Mouse (Mus musculus): ENCODE data around the gene Pigc. TPM values are rescaled to one million over a fixed set of nuclear protein-coding genes. Genes with fewer than 3 reads are reported as not detected.
A peak's percentile ranks its signal among the peaks of the same experiment; 100 is the strongest.

Pigc gene
- 25.8 and 29.8 TPM in 2 replicates for polyA plus RNA-seq (2014; fragmentation: Nextera tagmentation; extraction: Ambion mirVana)

DNA sequence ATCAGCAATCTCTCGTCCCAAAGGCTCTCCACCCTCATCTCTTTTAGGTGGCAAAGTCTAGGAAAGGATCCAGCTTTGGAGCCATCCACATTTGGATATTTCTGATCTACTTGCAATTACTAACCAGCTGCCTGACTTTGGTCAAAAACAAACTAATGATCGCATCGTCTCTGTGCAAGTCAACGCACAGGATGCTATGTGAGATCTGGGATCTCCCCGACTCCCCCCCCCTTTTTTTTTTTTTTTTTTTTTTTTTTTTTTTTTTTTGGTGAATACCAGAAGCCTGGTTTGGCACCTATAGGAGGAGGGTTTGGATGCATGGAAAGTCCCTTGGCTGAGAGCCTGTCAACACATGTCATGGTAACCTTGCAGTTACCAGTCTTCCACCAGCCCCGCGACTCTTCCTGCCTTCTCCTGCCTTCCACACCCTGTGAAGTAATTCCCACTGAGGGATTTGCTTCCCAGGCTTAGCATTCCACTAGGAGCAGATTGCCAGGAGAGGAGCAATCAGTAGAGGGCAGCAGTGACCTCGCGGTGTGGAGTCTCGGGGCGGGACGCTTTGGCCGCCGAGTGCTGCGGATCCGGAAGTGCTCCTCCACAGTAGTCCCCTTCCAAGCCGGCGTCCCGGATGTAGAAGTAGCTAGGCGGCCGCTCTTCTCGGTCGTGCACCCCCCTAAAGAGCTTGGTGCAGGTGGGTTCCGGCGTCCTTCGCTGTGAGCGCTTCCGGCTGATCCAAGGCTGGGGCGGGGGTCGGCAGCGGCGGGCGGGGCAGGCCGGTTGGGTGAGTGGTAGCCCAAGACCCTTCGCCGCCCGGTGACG is at the start of gene Pigc:
Gene Pigc (plus strand): TSS at position 598 of the 819 bp plus-strand sequence.
- H3K27me3 ChIP-seq (ENCODE audit: control insufficient read depth, insufficient read depth, low read length), result no peaks in the 10 kb centered on the region
- peak within 1 kb of the TSS; percentile 68 for H3K4me3 ChIP-seq (ENCODE audit: low read depth, low read length)
- H3K9ac ChIP-seq (ENCODE audit: low read depth, low read length), result peak within 1 kb of the TSS; percentile 92
- peak within 1 kb of the TSS; percentile 82 for H3K27ac ChIP-seq (ENCODE audit: low read depth, low read length)
- 3% methylated on average over 37 of the region's 38 CpGs for WGBS (ENCODE audit: insufficient replicate concordance)
- no peaks in the 10 kb centered on the region for H3K36me3 ChIP-seq (ENCODE audit: control insufficient read depth, insufficient read depth, low read length)
- no peaks in the 10 kb centered on the region for H3K9me3 ChIP-seq (replicated peaks; ENCODE audit: control insufficient read depth, low read length)
- peak within 1 kb of the TSS; percentile 67 for H3K4me2 ChIP-seq
- peaks cover 10% of the 10 kb centered on the region; the same call in 1 of the 2 replicates for H3K4me1 ChIP-seq (ENCODE audit: control insufficient read depth, insufficient read depth, low read length)
- ATAC-seq (replicated peaks; ENCODE audit: insufficient number of reproducible peaks, low FRiP score, low TSS enrichment), result peak; percentile 93

GRCm38 (mm10) chr1:161919594-161919993 is 49.4 kb upstream of the Pigc start:
- Histone ChIP-seq H3K4me3 (ENCODE audit: low read depth, low read length) (no peak overlapping the region), H3K9me3 (replicated peaks; ENCODE audit: control insufficient read depth, low read length) (no peaks in the 10 kb centered on the region), H3K36me3 (ENCODE audit: control insufficient read depth, insufficient read depth, low read length) (no peaks in the 10 kb centered on the region), H3K27ac (ENCODE audit: low read depth, low read length) (no peak overlapping the region), H3K9ac (ENCODE audit: low read depth, low read length) (no peak overlapping the region), H3K4me2 (no peak overlapping the region), H3K4me1 (ENCODE audit: control insufficient read depth, insufficient read depth, low read length) (no peaks in the 10 kb centered on the region), H3K27me3 (ENCODE audit: control insufficient read depth, insufficient read depth, low read length) (no peaks in the 10 kb centered on the region)
- WGBS (ENCODE audit: insufficient replicate concordance), result 89% methylated on average over 2 of the region's 2 CpGs
- ATAC-seq (replicated peaks; ENCODE audit: insufficient number of reproducible peaks, low FRiP score, low TSS enrichment), result no peak

DNA sequence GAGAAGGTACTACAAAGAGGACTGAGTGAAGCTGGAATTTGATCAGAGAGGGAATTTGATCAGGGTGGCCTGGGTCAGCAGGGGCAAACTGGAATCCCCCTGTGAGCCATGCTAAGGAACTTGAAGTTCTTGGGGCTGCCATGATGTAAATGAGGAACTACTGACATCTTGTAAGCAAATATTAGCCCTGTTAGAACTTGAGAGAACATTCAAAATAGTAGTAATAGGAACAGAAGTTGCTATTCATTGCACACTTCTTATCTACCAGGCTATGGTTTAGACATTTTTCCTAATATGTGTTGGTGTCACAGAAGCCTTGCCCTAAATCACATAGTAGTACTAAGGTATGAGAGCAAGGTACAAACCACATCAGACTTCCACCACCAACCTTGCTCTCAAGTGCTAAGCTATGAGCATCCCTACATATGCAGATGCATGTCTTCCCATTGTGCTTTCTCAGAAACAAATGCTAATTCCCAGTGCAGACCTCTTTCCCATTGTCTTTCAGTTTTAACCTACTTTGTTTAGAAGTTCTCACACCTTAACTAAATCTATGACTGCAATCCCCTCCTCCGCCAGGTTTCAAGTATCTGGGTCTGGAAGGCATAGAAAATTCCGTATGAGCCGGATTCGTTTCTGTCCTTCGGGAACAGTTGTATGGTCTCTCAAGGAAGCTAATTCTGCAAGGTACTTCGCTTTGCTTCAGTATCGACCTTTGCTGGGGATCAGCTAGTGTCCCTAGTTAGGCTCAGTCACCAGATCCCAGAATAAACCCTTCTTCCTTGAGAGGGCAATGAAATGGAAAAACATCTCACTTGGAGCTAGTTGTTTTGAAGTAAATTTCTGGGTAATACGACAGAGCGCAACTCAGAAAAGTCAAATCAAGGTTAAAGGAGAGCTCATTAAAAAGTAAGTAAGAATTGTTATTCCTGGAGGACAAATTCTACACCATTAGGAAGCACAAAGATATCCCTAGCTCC is 48.2 kb upstream of the Pigc start:
- Histone ChIP-seq H3K4me1 (ENCODE audit: control insufficient read depth, insufficient read depth, low read length) (no peaks in the 10 kb centered on the region), H3K36me3 (ENCODE audit: control insufficient read depth, insufficient read depth, low read length) (no peaks in the 10 kb centered on the region), H3K9me3 (replicated peaks; ENCODE audit: control insufficient read depth, low read length) (no peaks in the 10 kb centered on the region), H3K27me3 (ENCODE audit: control insufficient read depth, insufficient read depth, low read length) (no peaks in the 10 kb centered on the region), H3K27ac (ENCODE audit: low read depth, low read length) (no peak overlapping the region), H3K9ac (ENCODE audit: low read depth, low read length) (no peak overlapping the region), H3K4me3 (ENCODE audit: low read depth, low read length) (no peak overlapping the region), H3K4me2 (no peak overlapping the region)
- 82% methylated on average over 9 of the region's 9 CpGs for WGBS (ENCODE audit: insufficient replicate concordance)
- ATAC-seq (replicated peaks; ENCODE audit: insufficient number of reproducible peaks, low FRiP score, low TSS enrichment), result no peak

- Histone ChIP-seq H3K4me1 (ENCODE audit: control insufficient read depth, insufficient read depth, low read length) (no peaks in the 10 kb centered on the region), H3K27me3 (ENCODE audit: control insufficient read depth, insufficient read depth, low read length) (no peaks in the 10 kb centered on the region), H3K4me3 (ENCODE audit: low read depth, low read length) (no peak overlapping the region), H3K4me2 (no peak overlapping the region), H3K9me3 (replicated peaks; ENCODE audit: control insufficient read depth, low read length) (no peaks in the 10 kb centered on the region), H3K27ac (ENCODE audit: low read depth, low read length) (no peak overlapping the region), H3K9ac (ENCODE audit: low read depth, low read length) (no peak overlapping the region), H3K36me3 (ENCODE audit: control insufficient read depth, insufficient read depth, low read length) (no peaks in the 10 kb centered on the region)
- 84% methylated on average over 6 of the region's 6 CpGs for WGBS (ENCODE audit: insufficient replicate concordance)
- ATAC-seq (replicated peaks; ENCODE audit: insufficient number of reproducible peaks, low FRiP score, low TSS enrichment), result no peak
These were observed 47.1 kb upstream of the Pigc start for GRCm38 (mm10) chr1:161921928-161922327.

GRCm38 (mm10) chr1:161924321-161924720 is 44.7 kb upstream of the Pigc start:
- no peaks in the 10 kb centered on the region for H3K4me1 ChIP-seq (ENCODE audit: control insufficient read depth, insufficient read depth, low read length)
- no peaks in the 10 kb centered on the region for H3K9me3 ChIP-seq (replicated peaks; ENCODE audit: control insufficient read depth, low read length)
- ATAC-seq (replicated peaks; ENCODE audit: insufficient number of reproducible peaks, low FRiP score, low TSS enrichment), result no peak
- no peaks in the 10 kb centered on the region for H3K27me3 ChIP-seq (ENCODE audit: control insufficient read depth, insufficient read depth, low read length)
- 81% methylated on average over 3 of the region's 3 CpGs for WGBS (ENCODE audit: insufficient replicate concordance)
- H3K4me3 ChIP-seq (ENCODE audit: low read depth, low read length), result no peak overlapping the region
- no peak overlapping the region for H3K4me2 ChIP-seq
- H3K27ac ChIP-seq (ENCODE audit: low read depth, low read length), result no peak overlapping the region
- no peaks in the 10 kb centered on the region for H3K36me3 ChIP-seq (ENCODE audit: control insufficient read depth, insufficient read depth, low read length)
- H3K9ac ChIP-seq (ENCODE audit: low read depth, low read length), result no peak overlapping the region

GRCm38 (mm10) chr1:161925281-161925805 is 43.6 kb upstream of the Pigc start:
- WGBS (ENCODE audit: insufficient replicate concordance), result 76% methylated on average over 13 of the region's 13 CpGs

GRCm38 (mm10) chr1:161927976-161928375 is 41.0 kb upstream of the Pigc start:
- Histone ChIP-seq H3K9me3 (replicated peaks; ENCODE audit: control insufficient read depth, low read length) (no peaks in the 10 kb centered on the region), H3K36me3 (ENCODE audit: control insufficient read depth, insufficient read depth, low read length) (no peaks in the 10 kb centered on the region), H3K4me3 (ENCODE audit: low read depth, low read length) (no peak overlapping the region), H3K27me3 (ENCODE audit: control insufficient read depth, insufficient read depth, low read length) (no peaks in the 10 kb centered on the region), H3K4me2 (no peak overlapping the region), H3K27ac (ENCODE audit: low read depth, low read length) (no peak overlapping the region), H3K9ac (ENCODE audit: low read depth, low read length) (no peak overlapping the region), H3K4me1 (ENCODE audit: control insufficient read depth, insufficient read depth, low read length) (no peaks in the 10 kb centered on the region)
- ATAC-seq (replicated peaks; ENCODE audit: insufficient number of reproducible peaks, low FRiP score, low TSS enrichment), result no peak
- WGBS (ENCODE audit: insufficient replicate concordance), result 81% methylated on average over 2 of the region's 2 CpGs

More at GRCm38 (mm10) chr1:161925281-161925805, 43.6 kb upstream of the Pigc start:
- no peak for ATAC-seq (replicated peaks; ENCODE audit: insufficient number of reproducible peaks, low FRiP score, low TSS enrichment)
- no peaks in the 10 kb centered on the region for H3K27me3 ChIP-seq (ENCODE audit: control insufficient read depth, insufficient read depth, low read length)
- H3K4me2 ChIP-seq, result no peak overlapping the region
- H3K4me1 ChIP-seq (ENCODE audit: control insufficient read depth, insufficient read depth, low read length), result no peaks in the 10 kb centered on the region
- H3K27ac ChIP-seq (ENCODE audit: low read depth, low read length), result no peak overlapping the region
- no peaks in the 10 kb centered on the region for H3K9me3 ChIP-seq (replicated peaks; ENCODE audit: control insufficient read depth, low read length)
- H3K9ac ChIP-seq (ENCODE audit: low read depth, low read length), result no peak overlapping the region
- no peak overlapping the region for H3K4me3 ChIP-seq (ENCODE audit: low read depth, low read length)
- H3K36me3 ChIP-seq (ENCODE audit: control insufficient read depth, insufficient read depth, low read length), result no peaks in the 10 kb centered on the region

DNA sequence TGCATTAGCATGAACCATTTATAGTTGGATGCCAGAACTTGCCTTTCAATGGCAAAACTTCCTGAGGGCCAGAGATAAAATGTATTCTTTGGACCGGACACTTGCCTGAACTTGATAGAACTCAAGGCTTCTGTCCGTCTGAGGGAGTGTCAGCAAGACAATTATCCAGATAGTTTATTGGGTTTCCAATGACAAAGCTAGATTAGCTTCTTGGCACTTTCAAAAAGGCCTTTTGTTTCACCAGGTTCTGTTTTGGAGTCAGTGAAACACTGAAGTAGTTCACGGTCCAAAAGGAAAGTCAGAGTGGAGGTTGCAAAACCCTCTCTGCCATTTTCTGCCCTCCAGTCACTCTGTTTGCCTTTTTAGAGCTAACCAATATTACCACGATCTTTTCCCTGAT is 37.7 kb upstream of the Pigc start:
- H3K27me3 ChIP-seq (ENCODE audit: control insufficient read depth, insufficient read depth, low read length), result no peaks in the 10 kb centered on the region

More for the DNA sequence above, 37.7 kb upstream of the Pigc start:
- Histone ChIP-seq H3K27ac (ENCODE audit: low read depth, low read length) (no peak overlapping the region), H3K9me3 (replicated peaks; ENCODE audit: control insufficient read depth, low read length) (no peaks in the 10 kb centered on the region), H3K4me2 (no peak overlapping the region), H3K36me3 (ENCODE audit: control insufficient read depth, insufficient read depth, low read length) (no peaks in the 10 kb centered on the region), H3K4me1 (ENCODE audit: control insufficient read depth, insufficient read depth, low read length) (no peaks in the 10 kb centered on the region), H3K4me3 (ENCODE audit: low read depth, low read length) (no peak overlapping the region), H3K9ac (ENCODE audit: low read depth, low read length) (no peak overlapping the region)
- no peak for ATAC-seq (replicated peaks; ENCODE audit: insufficient number of reproducible peaks, low FRiP score, low TSS enrichment)
- WGBS (ENCODE audit: insufficient replicate concordance), result 60% methylated on average over 4 of the region's 4 CpGs
